Mouse (Mus musculus): Measurements from ENCODE around the gene Snx30. TPM values are rescaled to one million over a fixed set of nuclear protein-coding genes. Genes with fewer than 3 reads are reported as not detected.
A peak's percentile ranks its signal among the peaks of the same experiment; 100 is the strongest.

Gene Snx30
- polyA plus RNA-seq, 1 experiment from 2014 or later, result 20.5 TPM

DNA sequence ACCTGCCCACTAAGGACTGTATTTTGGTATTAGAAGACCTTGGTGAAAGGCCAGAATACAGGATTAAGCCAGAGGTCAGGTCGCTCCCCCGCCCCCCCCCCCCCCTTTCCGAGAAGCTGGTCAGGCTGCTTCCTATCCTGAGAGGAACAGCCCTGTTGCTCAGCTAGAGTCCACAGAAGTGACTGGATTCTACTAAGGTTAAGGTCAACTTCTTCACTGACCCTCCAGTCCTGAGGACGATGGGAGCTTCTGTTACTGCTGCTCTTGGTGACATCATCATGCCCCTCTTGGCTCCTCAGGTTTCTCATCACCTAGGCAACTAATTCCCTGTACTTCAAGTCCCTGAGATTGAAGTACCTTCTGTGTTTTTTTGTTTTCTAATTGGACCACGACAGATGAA lies 10.4 kb downstream of the Snx30 start:
- H3K4me1 ChIP-seq (ENCODE audit: control insufficient read depth, insufficient read depth, low read length), result peaks cover 12% of the 10 kb centered on the region; the same call in 1 of the 2 replicates
- no peak overlapping the region for H3K4me3 ChIP-seq (ENCODE audit: low read depth, low read length)
- no peak for ATAC-seq (ENCODE audit: low read depth)
- H3K4me2 ChIP-seq (ENCODE audit: low read depth, low read length), result no peak overlapping the region
- no peak overlapping the region for H3K9ac ChIP-seq (replicated peaks; ENCODE audit: low read depth, low read length)
- WGBS, result 69% methylated on average over 5 of the region's 5 CpGs
- no peak overlapping the region for H3K27ac ChIP-seq (ENCODE audit: low read depth, low read length)
- no peaks in the 10 kb centered on the region for H3K27me3 ChIP-seq (ENCODE audit: control insufficient read depth, insufficient read depth, low read length)
- H3K9me3 ChIP-seq (ENCODE audit: control insufficient read depth, low read length), result no peaks in the 10 kb centered on the region
- no peaks in the 10 kb centered on the region for H3K36me3 ChIP-seq (ENCODE audit: control insufficient read depth, insufficient read depth, low read length)

DNA sequence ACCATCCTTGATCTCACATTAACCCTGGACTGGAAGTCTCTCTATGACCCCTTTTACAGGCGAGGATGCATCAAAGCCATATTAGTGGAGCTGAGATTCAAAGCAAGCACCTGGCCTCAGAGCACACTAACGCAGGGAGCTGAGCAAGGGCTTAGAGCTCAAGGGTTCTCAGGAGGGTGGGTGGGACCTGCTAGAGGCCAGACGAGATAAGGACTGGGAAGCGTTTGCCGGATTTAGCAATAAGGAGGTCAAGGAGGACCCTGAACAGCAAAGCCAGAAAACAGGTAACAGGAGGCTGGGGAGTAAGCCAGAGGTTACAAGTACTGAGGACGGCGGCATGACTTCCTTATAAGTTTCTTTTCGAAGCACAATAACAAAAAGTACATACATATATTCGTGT lies 10.8 kb downstream of the Snx30 start:
- Histone ChIP-seq H3K4me3 (ENCODE audit: low read depth, low read length) (no peak overlapping the region), H3K36me3 (ENCODE audit: control insufficient read depth, insufficient read depth, low read length) (no peaks in the 10 kb centered on the region), H3K4me2 (ENCODE audit: low read depth, low read length) (no peak overlapping the region), H3K4me1 (ENCODE audit: control insufficient read depth, insufficient read depth, low read length) (peaks cover 12% of the 10 kb centered on the region; the same call in 1 of the 2 replicates), H3K27ac (ENCODE audit: low read depth, low read length) (no peak overlapping the region), H3K27me3 (ENCODE audit: control insufficient read depth, insufficient read depth, low read length) (no peaks in the 10 kb centered on the region), H3K9ac (replicated peaks; ENCODE audit: low read depth, low read length) (no peak overlapping the region), H3K9me3 (ENCODE audit: control insufficient read depth, low read length) (no peaks in the 10 kb centered on the region)
- WGBS, result 87% methylated on average over 9 of the region's 9 CpGs
- no peak for ATAC-seq (ENCODE audit: low read depth)

DNA sequence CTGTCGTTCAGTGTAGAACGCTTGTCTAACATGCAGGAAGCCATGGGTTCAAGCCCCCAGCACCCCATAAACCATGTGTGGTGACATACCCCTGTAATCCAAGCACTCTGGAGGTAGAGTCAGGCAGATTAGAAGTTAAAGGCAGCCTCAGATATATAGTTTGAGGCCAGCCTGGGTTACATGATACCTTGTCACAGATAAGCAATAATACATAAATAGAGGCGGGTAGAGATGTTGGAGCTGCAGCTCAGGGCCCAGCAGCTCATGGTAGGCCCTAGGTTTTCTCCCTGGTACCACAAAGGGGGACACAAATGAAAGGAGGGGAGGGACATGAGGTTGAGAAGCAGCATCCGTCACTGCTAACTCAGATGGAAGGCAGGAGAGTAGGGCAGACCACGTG lies 12.2 kb downstream of the Snx30 start:
- WGBS, result 82% methylated on average over 5 of the region's 5 CpGs
- H3K27ac ChIP-seq (ENCODE audit: low read depth, low read length), result no peak overlapping the region
- no peaks in the 10 kb centered on the region for H3K36me3 ChIP-seq (ENCODE audit: control insufficient read depth, insufficient read depth, low read length)
- no peak overlapping the region for H3K9ac ChIP-seq (replicated peaks; ENCODE audit: low read depth, low read length)
- no peaks in the 10 kb centered on the region for H3K27me3 ChIP-seq (ENCODE audit: control insufficient read depth, insufficient read depth, low read length)
- ATAC-seq (ENCODE audit: low read depth), result no peak
- H3K4me1 ChIP-seq (ENCODE audit: control insufficient read depth, insufficient read depth, low read length), result peaks cover 12% of the 10 kb centered on the region; the same call in 1 of the 2 replicates
- no peak overlapping the region for H3K4me2 ChIP-seq (ENCODE audit: low read depth, low read length)
- no peak overlapping the region for H3K4me3 ChIP-seq (ENCODE audit: low read depth, low read length)
- H3K9me3 ChIP-seq (ENCODE audit: control insufficient read depth, low read length), result no peaks in the 10 kb centered on the region

DNA sequence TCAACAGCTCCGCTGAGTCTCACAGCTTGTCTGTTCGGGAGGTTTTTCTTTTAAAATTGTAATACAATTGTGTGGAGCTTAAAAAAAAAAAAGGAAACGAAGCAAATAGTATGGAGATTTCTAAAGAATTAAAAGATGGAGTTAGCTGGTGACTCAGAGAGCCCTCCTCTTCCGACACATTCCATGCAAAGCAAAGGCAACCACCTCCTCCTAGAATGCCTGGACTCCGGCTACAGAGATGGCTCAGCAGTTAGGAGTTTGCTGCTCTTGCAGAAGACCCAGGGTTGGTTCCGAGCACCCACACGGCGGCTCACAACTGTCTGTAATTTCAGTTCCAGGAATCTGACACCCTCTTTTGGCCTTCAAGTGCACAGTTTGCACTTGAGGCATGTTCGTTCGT lies 12.9 kb downstream of the Snx30 start:
- no peak for ATAC-seq (ENCODE audit: low read depth)
- Histone ChIP-seq H3K36me3 (ENCODE audit: control insufficient read depth, insufficient read depth, low read length) (no peaks in the 10 kb centered on the region), H3K27ac (ENCODE audit: low read depth, low read length) (peak overlapping the region; percentile 0; the same call in 1 of the 2 replicates), H3K4me3 (ENCODE audit: low read depth, low read length) (no peak overlapping the region), H3K27me3 (ENCODE audit: control insufficient read depth, insufficient read depth, low read length) (no peaks in the 10 kb centered on the region), H3K4me1 (ENCODE audit: control insufficient read depth, insufficient read depth, low read length) (peaks cover 12% of the 10 kb centered on the region; the same call in 1 of the 2 replicates), H3K9me3 (ENCODE audit: control insufficient read depth, low read length) (no peaks in the 10 kb centered on the region), H3K4me2 (ENCODE audit: low read depth, low read length) (no peak overlapping the region), H3K9ac (replicated peaks; ENCODE audit: low read depth, low read length) (no peak overlapping the region)
- 72% methylated on average over 10 of the region's 10 CpGs for WGBS

DNA sequence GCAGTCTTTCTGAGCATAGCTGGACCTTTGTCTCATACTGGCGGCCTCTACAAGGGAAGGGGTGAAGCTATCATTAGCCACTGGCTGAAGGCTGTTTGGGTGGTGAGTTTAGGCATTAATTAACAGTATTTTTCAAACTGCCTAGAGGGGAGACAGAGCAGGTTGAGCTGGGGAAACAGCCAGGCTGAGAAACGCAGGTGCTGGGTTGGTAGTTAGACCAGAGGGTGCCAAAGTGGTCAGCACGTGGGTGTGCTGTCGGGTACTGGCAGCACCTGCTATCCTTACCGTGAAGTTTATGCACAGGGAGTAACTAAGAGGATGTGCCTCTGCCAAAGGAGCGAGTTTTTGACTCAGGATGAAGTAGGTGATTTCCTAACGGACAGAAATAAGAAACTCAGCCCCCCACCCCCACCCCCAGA lies 13.4 kb downstream of the Snx30 start:
- Histone ChIP-seq H3K9me3 (ENCODE audit: control insufficient read depth, low read length) (no peaks in the 10 kb centered on the region), H3K27ac (ENCODE audit: low read depth, low read length) (peak overlapping the region; percentile 0; the same call in 1 of the 2 replicates), H3K4me3 (ENCODE audit: low read depth, low read length) (no peak overlapping the region), H3K36me3 (ENCODE audit: control insufficient read depth, insufficient read depth, low read length) (no peaks in the 10 kb centered on the region), H3K4me2 (ENCODE audit: low read depth, low read length) (no peak overlapping the region), H3K4me1 (ENCODE audit: control insufficient read depth, insufficient read depth, low read length) (peaks cover 12% of the 10 kb centered on the region; the same call in 1 of the 2 replicates), H3K9ac (replicated peaks; ENCODE audit: low read depth, low read length) (no peak overlapping the region), H3K27me3 (ENCODE audit: control insufficient read depth, insufficient read depth, low read length) (no peaks in the 10 kb centered on the region)
- ATAC-seq (ENCODE audit: low read depth), result peak; percentile 62
- WGBS, result 21% methylated on average over 7 of the region's 7 CpGs

DNA sequence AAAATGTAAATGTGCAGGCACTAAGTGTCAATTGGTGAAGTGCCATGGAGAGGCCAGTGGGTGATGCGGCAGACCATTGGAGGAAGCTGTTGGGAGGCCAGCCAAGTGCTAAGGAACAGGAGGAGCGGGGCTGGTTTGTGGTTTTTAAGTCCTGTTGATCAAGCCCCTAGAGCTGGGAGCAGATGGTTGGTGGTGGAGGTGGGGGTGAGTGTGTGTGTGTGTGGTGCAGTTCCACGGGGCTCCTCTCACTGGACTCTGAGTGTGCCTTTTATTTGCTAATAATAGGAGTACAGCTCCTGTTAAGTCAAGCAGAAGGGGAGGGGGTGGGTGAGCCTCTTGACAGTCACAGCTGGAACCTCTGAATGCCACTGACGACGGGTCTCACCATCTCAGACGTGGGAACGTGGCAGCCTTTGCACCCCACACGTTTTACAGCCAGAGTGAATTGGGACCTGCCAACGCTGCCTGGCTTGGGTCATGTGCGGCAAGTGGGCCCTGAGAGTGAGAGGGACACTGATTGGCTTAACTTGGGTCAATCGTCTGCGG lies 13.9 kb downstream of the Snx30 start:
- Histone ChIP-seq H3K4me1 (ENCODE audit: control insufficient read depth, insufficient read depth, low read length) (0 out of 2 replicates have a peak, but pooled peaks cover 9% of the 10 kb centered on the region), H3K4me3 (ENCODE audit: low read depth, low read length) (no peak overlapping the region), H3K36me3 (ENCODE audit: control insufficient read depth, insufficient read depth, low read length) (no peaks in the 10 kb centered on the region), H3K27ac (ENCODE audit: low read depth, low read length) (0 out of 2 replicates have a peak overlapping the region, but pooled peaks have one; percentile 22), H3K9ac (replicated peaks; ENCODE audit: low read depth, low read length) (no peak overlapping the region), H3K27me3 (ENCODE audit: control insufficient read depth, insufficient read depth, low read length) (no peaks in the 10 kb centered on the region), H3K4me2 (ENCODE audit: low read depth, low read length) (no peak overlapping the region), H3K9me3 (ENCODE audit: control insufficient read depth, low read length) (no peaks in the 10 kb centered on the region)
- peak; percentile 88 for ATAC-seq (ENCODE audit: low read depth)
- WGBS, result 14% methylated on average over 12 of the region's 12 CpGs

DNA sequence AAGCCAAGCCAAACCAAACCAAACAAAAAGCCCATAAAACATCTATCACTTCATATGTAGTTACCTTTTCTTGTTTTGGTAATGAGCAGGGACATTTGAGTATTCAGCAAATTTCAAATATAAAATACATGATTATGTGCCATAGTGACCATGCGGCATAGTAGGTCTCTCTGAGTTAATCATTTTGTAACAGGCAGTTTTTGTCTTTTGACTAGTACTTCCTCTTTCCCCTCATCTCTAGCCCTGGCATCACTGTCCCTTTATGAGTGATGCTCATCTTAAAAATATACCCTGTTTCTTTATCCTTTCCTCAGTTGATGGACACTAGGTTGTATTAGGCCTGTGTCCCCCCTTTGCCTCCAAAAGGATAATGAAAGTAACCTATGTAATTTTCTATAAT lies 15.9 kb downstream of the Snx30 start:
- Histone ChIP-seq H3K27ac (ENCODE audit: low read depth, low read length) (no peak overlapping the region), H3K4me2 (ENCODE audit: low read depth, low read length) (no peak overlapping the region), H3K4me1 (ENCODE audit: control insufficient read depth, insufficient read depth, low read length) (0 out of 2 replicates have a peak, but pooled peaks cover 9% of the 10 kb centered on the region), H3K4me3 (ENCODE audit: low read depth, low read length) (no peak overlapping the region), H3K9ac (replicated peaks; ENCODE audit: low read depth, low read length) (no peak overlapping the region), H3K27me3 (ENCODE audit: control insufficient read depth, insufficient read depth, low read length) (no peaks in the 10 kb centered on the region), H3K36me3 (ENCODE audit: control insufficient read depth, insufficient read depth, low read length) (no peaks in the 10 kb centered on the region), H3K9me3 (ENCODE audit: control insufficient read depth, low read length) (no peaks in the 10 kb centered on the region)
- ATAC-seq (ENCODE audit: low read depth), result no peak
- WGBS, result 100% methylated on average over 1 of the region's 1 CpGs

DNA sequence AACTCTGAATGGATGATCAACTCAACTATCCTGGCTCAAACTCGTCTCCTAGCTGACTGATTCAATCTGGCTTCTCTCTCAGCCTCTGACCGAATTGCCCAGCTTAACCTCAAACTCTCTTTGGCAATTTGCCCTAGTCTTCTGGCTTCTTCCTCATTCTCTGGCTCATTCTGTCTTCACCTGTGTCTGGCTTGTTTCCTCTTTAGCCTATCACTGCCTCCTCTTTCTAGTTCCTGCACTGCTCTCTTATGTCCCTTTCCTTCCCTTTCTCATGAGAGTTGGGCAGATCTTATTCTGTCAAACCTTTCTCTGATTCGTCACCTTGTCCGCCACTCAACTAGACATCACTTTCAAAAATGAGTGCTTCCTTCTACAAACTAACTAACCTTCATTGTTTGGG lies 16.5 kb downstream of the Snx30 start:
- no peak overlapping the region for H3K27ac ChIP-seq (ENCODE audit: low read depth, low read length)
- no peaks in the 10 kb centered on the region for H3K36me3 ChIP-seq (ENCODE audit: control insufficient read depth, insufficient read depth, low read length)
- H3K4me3 ChIP-seq (ENCODE audit: low read depth, low read length), result no peak overlapping the region
- no peak for ATAC-seq (ENCODE audit: low read depth)
- no peaks in the 10 kb centered on the region for H3K9me3 ChIP-seq (ENCODE audit: control insufficient read depth, low read length)
- H3K4me2 ChIP-seq (ENCODE audit: low read depth, low read length), result no peak overlapping the region
- 85% methylated on average over 4 of the region's 4 CpGs for WGBS
- H3K27me3 ChIP-seq (ENCODE audit: control insufficient read depth, insufficient read depth, low read length), result no peaks in the 10 kb centered on the region
- 0 out of 2 replicates have a peak, but pooled peaks cover 9% of the 10 kb centered on the region for H3K4me1 ChIP-seq (ENCODE audit: control insufficient read depth, insufficient read depth, low read length)
- H3K9ac ChIP-seq (replicated peaks; ENCODE audit: low read depth, low read length), result no peak overlapping the region

DNA sequence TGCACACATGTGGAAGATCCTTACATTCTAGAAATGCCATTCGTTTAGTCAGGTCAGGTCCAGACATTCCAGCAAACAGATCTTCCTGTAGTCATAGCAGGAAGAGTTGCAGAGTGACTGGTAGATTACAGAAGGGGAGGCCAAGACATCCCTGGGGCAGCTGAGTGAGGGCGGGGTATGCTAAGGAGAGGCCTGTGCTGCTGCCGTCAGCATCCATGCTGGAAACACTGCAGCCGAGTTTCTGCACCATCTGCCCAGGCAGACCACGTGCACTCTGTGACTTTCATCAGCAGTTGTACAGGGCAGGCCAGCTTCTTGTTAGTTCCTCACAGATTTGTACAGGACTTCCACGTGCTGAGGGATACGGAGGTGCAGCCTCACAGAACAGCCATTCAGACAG lies 17.8 kb downstream of the Snx30 start:
- H3K9ac ChIP-seq (replicated peaks; ENCODE audit: low read depth, low read length), result no peak overlapping the region
- 0 out of 2 replicates have a peak, but pooled peaks cover 9% of the 10 kb centered on the region for H3K4me1 ChIP-seq (ENCODE audit: control insufficient read depth, insufficient read depth, low read length)
- ATAC-seq (ENCODE audit: low read depth), result no peak
- no peaks in the 10 kb centered on the region for H3K27me3 ChIP-seq (ENCODE audit: control insufficient read depth, insufficient read depth, low read length)
- H3K4me2 ChIP-seq (ENCODE audit: low read depth, low read length), result no peak overlapping the region
- H3K4me3 ChIP-seq (ENCODE audit: low read depth, low read length), result no peak overlapping the region
- no peak overlapping the region for H3K27ac ChIP-seq (ENCODE audit: low read depth, low read length)
- 66% methylated on average over 7 of the region's 7 CpGs for WGBS
- no peaks in the 10 kb centered on the region for H3K9me3 ChIP-seq (ENCODE audit: control insufficient read depth, low read length)
- H3K36me3 ChIP-seq (ENCODE audit: control insufficient read depth, insufficient read depth, low read length), result no peaks in the 10 kb centered on the region
